Mouse (Mus musculus): ENCODE measurements around the gene Thbs3. TPM values are rescaled to one million over a fixed set of nuclear protein-coding genes. Genes with fewer than 3 reads are reported as not detected.
A peak's percentile ranks its signal among the peaks of the same experiment; 100 is the strongest.

Thbs3 gene
- 94.0 and 116 TPM in 2 replicates for polyA plus RNA-seq (2015; fragmentation: Nextera tagmentation; extraction: Ambion mirVana)

DNA sequence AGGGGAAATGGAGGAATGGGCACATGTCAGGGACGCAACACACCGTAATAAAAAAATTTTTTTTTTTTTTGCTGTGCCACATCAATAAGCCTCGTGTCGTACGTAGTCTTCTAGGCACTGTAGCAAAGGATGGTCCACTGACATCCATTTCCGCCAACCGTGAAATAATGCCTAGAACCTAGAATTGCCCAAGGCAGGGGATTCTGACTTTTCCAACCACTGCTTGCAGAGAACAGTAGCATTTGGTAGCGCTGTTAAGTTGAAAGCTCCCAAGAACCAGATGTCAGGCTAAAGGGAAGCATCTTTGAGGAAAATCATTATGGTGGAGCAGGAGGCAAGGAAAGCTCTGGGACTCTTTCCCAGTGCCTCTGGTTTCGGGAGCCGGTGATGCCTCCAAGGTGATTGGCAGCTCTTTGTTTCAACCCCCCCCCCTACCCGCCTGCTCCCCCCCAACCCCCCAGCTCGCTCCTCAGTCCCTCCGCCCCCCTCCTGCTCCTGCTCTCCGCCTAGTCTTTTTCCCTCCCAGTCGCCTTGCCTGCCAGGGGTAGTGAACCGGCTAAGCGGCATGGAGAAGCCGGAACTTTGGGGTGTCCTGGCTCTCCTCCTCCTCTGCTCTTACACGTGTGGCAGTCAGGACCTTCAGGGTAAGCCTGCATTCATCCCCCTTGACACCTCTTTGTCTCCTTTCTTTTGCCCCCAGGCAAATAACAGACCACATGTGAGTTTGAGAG is at the start of gene Thbs3:
TSS of gene Thbs3 (plus strand) at position 500 of the 731 bp plus-strand sequence.
- peak within 1 kb of the TSS; percentile 68 for H3K4me2 ChIP-seq
- WGBS = under 1% methylated on average over 17 of the region's 19 CpGs
- H3K4me3 ChIP-seq = peak within 1 kb of the TSS; percentile 73
- no peaks in the 10 kb centered on the region for H3K27me3 ChIP-seq
- no peak for ATAC-seq (ENCODE audit: insufficient number of reproducible peaks, low FRiP score, low TSS enrichment, low read depth)
- peak within 1 kb of the TSS; percentile 96 for H3K27ac ChIP-seq
- H3K9me3 ChIP-seq = no peaks in the 10 kb centered on the region
- peak within 1 kb of the TSS; percentile 61 for H3K9ac ChIP-seq
- H3K4me1 ChIP-seq = peaks cover 45% of the 10 kb centered on the region
- peaks cover 22% of the 10 kb centered on the region for H3K36me3 ChIP-seq

DNA sequence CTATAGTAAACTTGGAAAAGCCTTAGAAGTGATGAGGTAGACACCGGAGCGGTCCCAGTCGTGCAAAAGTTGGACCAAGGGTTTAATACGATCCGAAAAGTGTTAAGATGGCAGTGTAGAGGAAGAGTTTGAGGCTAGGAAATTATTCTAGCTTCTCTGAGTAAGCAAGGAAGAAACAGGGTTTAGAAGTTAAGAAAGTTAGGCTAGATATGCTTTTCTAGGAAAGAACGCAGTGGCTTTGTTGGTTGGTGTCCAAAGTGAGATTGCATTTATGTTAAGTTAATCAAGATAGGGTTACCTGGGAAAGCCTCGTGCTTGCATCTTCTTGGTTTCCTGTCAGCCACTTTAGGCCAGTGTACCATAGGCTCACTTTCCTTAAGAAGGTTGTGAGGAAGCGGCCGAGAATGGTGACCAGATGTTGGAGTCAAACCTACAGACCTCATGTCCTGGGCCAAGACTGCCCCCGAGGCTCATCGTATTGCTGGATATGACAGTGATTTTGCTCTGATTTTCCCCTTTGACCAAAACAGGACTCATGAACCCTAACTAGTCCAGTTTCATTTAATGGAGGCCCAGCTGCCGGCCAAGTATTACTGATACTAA is 49.6 kb upstream of the Thbs3 start:
- 12% methylated on average over 12 of the region's 12 CpGs for WGBS
- ATAC-seq (ENCODE audit: insufficient number of reproducible peaks, low FRiP score, low TSS enrichment, low read depth) = no peak
- Histone ChIP-seq H3K4me2 (peak overlapping the region; percentile 66), H3K9me3 (no peaks in the 10 kb centered on the region), H3K27ac (peak overlapping the region; percentile 98), H3K36me3 (peaks cover 40% of the 10 kb centered on the region), H3K9ac (peak overlapping the region; percentile 89), H3K27me3 (no peaks in the 10 kb centered on the region), H3K4me3 (peak overlapping the region; percentile 89), H3K4me1 (peaks cover 22% of the 10 kb centered on the region)

DNA sequence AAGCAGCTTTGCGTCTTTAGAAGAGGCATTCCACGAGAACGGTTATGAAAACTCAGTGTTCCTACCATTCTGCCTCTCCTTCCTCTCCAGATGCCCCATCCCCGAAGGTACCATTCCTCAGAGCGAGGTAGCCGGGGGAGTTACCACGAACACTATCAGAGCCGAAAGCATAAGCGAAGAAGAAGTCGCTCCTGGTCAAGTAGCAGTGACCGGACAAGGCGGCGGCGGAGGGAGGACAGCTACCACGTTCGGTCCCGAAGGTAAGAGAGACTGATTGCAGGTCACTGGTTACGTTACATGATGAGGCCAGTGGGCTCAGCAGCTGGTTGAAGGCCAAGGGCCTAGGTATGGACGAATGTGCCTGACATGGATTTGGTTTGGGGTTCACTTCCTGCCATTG is 48.0 kb upstream of the Thbs3 start:
- Histone ChIP-seq H3K36me3 (peaks cover 53% of the 10 kb centered on the region), H3K27me3 (no peaks in the 10 kb centered on the region)
- no peak for ATAC-seq (ENCODE audit: insufficient number of reproducible peaks, low FRiP score, low TSS enrichment, low read depth)

DNA sequence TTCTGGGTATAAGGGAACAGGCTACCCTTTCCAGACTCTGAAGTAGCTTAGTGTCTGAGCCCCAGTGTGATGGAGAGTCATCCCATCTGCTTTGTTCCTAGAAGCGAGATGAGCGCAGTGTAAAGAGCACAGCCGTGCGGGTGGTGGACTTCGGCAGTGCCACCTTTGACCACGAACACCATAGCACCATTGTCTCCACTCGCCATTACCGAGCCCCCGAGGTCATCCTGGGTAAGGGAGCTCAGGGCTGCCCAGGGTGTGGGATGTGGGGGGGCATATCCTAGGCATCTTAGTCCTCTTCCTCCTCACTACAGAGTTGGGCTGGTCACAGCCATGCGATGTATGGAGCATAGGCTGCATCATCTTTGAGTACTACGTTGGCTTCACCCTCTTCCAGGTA is 40.1 kb upstream of the Thbs3 start:
- Histone ChIP-seq H3K36me3 (peaks cover 73% of the 10 kb centered on the region), H3K9ac (no peak overlapping the region)
- ATAC-seq (ENCODE audit: insufficient number of reproducible peaks, low FRiP score, low TSS enrichment, low read depth) = no peak

More for the DNA sequence above, 48.0 kb upstream of the Thbs3 start:
- no peak overlapping the region for H3K9ac ChIP-seq
- H3K27ac ChIP-seq = no peak overlapping the region
- no peak overlapping the region for H3K4me3 ChIP-seq
- WGBS = 89% methylated on average over 19 of the region's 19 CpGs
- H3K4me2 ChIP-seq = no peak overlapping the region
- no peaks in the 10 kb centered on the region for H3K9me3 ChIP-seq
- peaks cover 21% of the 10 kb centered on the region for H3K4me1 ChIP-seq

DNA sequence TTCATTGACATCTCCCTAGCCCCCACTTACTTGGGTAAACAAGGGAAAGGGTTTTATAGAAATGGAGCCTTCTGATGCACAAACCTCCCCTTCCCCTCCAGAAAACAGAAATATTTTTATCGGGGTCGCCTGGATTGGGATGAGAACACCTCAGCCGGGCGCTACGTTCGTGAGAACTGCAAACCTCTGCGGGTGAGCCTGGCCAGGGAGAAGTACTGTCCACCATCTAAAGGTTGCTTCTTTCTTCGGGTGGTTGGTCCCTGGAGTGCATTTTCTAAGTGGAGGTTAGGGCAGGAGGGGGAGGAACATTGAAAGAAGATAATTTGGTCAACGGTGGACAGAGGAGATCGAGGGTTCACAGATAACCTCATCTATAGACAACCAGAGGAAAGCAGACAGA is 39.4 kb upstream of the Thbs3 start:
- no peak overlapping the region for H3K27ac ChIP-seq
- peaks cover 16% of the 10 kb centered on the region for H3K4me1 ChIP-seq
- H3K9ac ChIP-seq = no peak overlapping the region
- H3K9me3 ChIP-seq = no peaks in the 10 kb centered on the region
- WGBS = 90% methylated on average over 10 of the region's 10 CpGs
- H3K36me3 ChIP-seq = peaks cover 73% of the 10 kb centered on the region
- H3K4me2 ChIP-seq = no peak overlapping the region
- H3K4me3 ChIP-seq = no peak overlapping the region
- ATAC-seq (ENCODE audit: insufficient number of reproducible peaks, low FRiP score, low TSS enrichment, low read depth) = no peak
- no peaks in the 10 kb centered on the region for H3K27me3 ChIP-seq

More for the DNA sequence above, 40.1 kb upstream of the Thbs3 start:
- Histone ChIP-seq H3K27me3 (no peaks in the 10 kb centered on the region), H3K4me2 (no peak overlapping the region), H3K4me1 (peaks cover 16% of the 10 kb centered on the region), H3K27ac (no peak overlapping the region), H3K4me3 (no peak overlapping the region), H3K9me3 (no peaks in the 10 kb centered on the region)
- 94% methylated on average over 11 of the region's 11 CpGs for WGBS

DNA sequence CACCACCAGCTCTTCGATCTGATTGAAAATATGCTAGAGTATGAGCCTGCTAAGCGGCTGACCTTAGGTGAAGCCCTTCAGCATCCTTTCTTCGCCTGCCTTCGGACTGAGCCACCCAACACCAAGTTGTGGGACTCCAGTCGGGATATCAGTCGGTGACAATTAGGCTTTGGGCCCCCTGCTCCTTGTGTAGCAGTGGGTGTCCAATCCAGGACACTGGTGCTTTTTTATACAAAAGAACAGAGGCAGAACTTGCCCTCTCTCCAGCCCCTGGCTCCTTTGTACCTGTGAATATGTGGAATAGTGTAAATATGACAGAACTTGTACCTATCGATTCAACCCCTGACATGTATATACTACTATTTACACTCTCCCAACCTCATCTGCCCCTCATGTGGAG is 38.6 kb upstream of the Thbs3 start:
- H3K4me2 ChIP-seq = no peak overlapping the region
- 83% methylated on average over 7 of the region's 7 CpGs for WGBS
- no peaks in the 10 kb centered on the region for H3K27me3 ChIP-seq
- H3K4me3 ChIP-seq = no peak overlapping the region
- no peak for ATAC-seq (ENCODE audit: insufficient number of reproducible peaks, low FRiP score, low TSS enrichment, low read depth)
- no peaks in the 10 kb centered on the region for H3K9me3 ChIP-seq
- H3K36me3 ChIP-seq = peaks cover 74% of the 10 kb centered on the region
- no peak overlapping the region for H3K27ac ChIP-seq
- peaks cover 16% of the 10 kb centered on the region for H3K4me1 ChIP-seq
- no peak overlapping the region for H3K9ac ChIP-seq

DNA sequence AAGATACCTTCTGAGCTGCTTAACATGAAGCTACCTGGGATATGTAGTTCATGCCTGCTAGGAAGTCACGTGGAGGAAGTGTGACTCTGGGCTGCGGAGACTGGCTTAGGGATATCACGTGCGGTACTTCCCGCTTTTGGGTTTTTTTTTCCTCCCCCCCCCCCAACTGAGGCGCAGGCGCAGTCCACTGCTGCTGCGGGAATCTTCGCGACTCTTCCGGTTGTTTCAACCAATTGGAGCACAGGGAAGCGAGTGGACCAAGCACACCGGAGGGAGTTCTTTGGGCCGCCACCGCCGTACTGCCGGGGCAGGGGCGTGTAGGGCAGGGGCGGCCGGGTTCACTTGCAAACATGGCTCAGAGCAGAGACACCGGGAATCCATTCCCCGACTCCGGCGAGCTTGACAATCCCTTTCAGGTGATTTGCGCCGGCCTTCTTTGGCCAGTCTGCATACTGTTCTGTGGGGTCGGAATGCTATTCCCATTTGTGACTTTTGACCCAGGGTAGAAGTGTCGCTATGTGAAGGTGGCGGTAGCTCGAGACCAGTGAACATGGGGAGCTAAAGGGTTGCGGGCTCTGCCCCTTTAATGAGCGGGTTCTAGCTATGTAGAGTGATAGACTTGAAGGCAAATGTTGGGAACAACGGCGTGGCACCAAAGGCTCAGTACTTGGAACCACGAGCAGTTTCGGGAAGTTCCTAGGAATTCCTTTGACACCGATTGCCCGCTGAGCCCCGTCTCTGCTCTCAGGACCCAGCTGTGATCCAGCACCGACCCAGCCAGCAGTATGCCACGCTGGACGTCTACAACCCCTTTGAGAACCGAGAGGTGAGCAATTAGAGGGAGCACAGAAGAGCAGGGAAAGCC is 37.5 kb upstream of the Thbs3 start, which contains the start of gene Scamp3:
TSS of gene Scamp3 (plus strand) at position 232 of the 865 bp plus-strand sequence.
- peak within 1 kb of the TSS; percentile 79 for H3K4me3 ChIP-seq
- peak within 1 kb of the TSS; percentile 81 for H3K4me2 ChIP-seq
- peaks cover 16% of the 10 kb centered on the region for H3K4me1 ChIP-seq
- WGBS = under 1% methylated on average over 43 of the region's 43 CpGs
- peak within 1 kb of the TSS; percentile 86 for H3K27ac ChIP-seq
- peaks cover 75% of the 10 kb centered on the region for H3K36me3 ChIP-seq
- no peaks in the 10 kb centered on the region for H3K27me3 ChIP-seq
- H3K9me3 ChIP-seq = no peaks in the 10 kb centered on the region
- peak within 1 kb of the TSS; percentile 85 for H3K9ac ChIP-seq
- peak; percentile 91 for ATAC-seq (ENCODE audit: insufficient number of reproducible peaks, low FRiP score, low TSS enrichment, low read depth)

DNA sequence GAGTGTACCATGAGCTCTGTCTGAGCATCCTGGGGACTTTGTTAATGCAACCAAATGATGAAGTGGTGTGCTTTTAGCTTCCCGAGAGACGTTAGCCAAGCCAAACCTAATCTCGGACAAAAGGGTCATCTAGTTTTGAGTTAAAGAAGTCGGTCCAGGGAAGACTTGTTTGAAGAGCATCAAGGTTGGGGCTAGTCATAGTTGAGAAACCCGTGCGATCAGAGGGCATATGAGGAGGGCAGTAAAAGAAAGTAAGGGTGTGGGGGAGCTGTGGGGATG is 36.9 kb upstream of the Thbs3 start:
- Histone ChIP-seq H3K9me3 (no peaks in the 10 kb centered on the region), H3K4me1 (peaks cover 20% of the 10 kb centered on the region), H3K4me3 (peak overlapping the region; percentile 79), H3K4me2 (peak overlapping the region; percentile 81), H3K9ac (peak overlapping the region; percentile 85), H3K27me3 (no peaks in the 10 kb centered on the region), H3K36me3 (peaks cover 69% of the 10 kb centered on the region), H3K27ac (peak overlapping the region; percentile 86)
- WGBS = 6% methylated on average over 6 of the region's 6 CpGs
- no peak for ATAC-seq (ENCODE audit: insufficient number of reproducible peaks, low FRiP score, low TSS enrichment, low read depth)

DNA sequence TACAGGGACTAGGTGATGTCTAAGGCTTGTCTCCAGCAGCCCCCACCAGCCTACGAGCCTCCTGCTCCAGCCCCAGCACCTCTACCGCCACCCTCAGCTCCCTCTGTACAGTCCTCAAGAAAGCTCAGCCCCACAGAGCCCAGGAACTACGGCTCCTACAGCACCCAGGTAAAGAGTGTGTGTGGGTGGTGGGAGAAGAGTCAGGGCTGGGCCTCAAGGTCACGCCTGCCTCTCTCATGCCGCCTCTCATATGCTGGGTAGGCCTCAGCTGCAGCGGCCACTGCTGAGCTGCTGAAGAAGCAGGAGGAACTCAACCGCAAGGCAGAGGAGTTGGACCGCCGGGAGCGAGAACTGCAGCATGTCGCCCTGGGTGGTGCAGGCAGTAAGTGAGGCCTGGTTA is 35.9 kb upstream of the Thbs3 start:
- Histone ChIP-seq H3K9ac (peak overlapping the region; percentile 17; the same call in 1 of the 2 replicates), H3K27me3 (no peaks in the 10 kb centered on the region), H3K4me3 (no peak overlapping the region), H3K4me2 (0 out of 2 replicates have a peak overlapping the region, but pooled peaks have one; percentile 81), H3K27ac (no peak overlapping the region), H3K4me1 (peaks cover 28% of the 10 kb centered on the region), H3K9me3 (no peaks in the 10 kb centered on the region), H3K36me3 (peaks cover 59% of the 10 kb centered on the region)
- no peak for ATAC-seq (ENCODE audit: insufficient number of reproducible peaks, low FRiP score, low TSS enrichment, low read depth)
- 91% methylated on average over 11 of the region's 11 CpGs for WGBS

DNA sequence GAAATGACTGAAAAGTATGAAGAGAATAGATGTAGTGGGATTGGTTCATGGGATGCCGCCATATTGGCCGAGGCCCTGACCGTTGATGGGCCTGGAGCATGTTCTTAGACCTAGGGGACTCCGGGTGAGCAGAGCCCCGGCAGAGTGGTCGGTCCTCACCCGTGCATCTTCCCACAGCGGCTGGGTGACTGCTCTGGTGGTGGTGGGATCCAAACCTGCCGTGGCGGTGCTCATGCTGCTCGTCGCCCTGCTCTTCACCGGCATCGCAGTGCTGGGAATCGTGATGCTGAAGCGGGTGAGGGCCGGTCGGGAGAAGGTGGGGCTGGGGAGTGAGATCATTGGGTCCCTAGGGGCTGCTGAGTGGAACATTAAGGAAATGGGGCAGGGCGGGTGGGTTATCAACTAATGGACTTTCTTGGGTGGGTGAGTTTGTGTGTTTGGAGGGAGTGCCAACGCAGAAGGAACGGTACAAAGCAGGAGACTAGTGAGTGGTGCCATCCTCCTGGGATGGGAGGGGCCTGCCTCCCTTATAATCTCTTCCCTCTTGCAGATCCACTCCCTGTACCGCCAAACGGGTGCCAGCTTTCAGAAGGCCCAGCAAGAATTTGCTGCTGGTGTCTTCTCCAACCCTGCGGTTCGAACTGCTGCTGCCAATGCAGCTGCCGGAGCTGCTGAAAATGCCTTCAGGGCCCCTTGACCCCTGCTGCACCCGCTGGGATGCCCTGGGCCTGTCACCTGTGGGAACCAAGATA is 33.1 kb upstream of the Thbs3 start:
- no peak for ATAC-seq (ENCODE audit: insufficient number of reproducible peaks, low FRiP score, low TSS enrichment, low read depth)
- H3K4me1 ChIP-seq = peaks cover 46% of the 10 kb centered on the region
- H3K9me3 ChIP-seq = no peaks in the 10 kb centered on the region
- peaks cover 41% of the 10 kb centered on the region for H3K36me3 ChIP-seq
- peak overlapping the region; percentile 87 for H3K27ac ChIP-seq
- H3K4me3 ChIP-seq = no peak overlapping the region
- H3K4me2 ChIP-seq = no peak overlapping the region
- 91% methylated on average over 27 of the region's 27 CpGs for WGBS
- H3K9ac ChIP-seq = no peak overlapping the region
- H3K27me3 ChIP-seq = no peaks in the 10 kb centered on the region

DNA sequence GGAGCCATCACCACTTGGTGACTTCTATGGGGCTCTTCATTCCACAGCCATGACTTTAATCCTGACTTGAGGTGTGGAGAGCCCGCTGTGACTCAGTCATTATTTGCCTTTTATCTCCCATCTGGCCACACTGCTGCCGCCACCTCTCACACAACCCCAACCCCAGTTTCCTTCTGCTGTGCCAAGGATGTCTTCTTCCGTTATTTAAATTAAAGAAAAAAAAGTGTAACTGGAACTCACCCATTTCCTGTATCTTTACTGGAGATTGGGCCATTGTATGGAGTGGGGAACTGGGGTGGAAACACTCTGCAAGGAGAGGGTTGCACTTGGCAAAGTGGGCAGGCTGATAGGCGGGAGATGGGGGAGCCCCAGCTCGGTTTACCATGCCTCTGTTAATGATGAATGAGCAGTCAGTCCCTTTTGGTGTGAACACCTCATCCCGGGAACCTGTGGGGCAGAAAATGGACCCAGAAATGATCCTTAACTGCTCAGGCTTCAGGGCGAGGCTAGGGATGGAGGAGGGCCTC is 32.4 kb upstream of the Thbs3 start:
- WGBS = 47% methylated on average over 7 of the region's 7 CpGs
- ATAC-seq (ENCODE audit: insufficient number of reproducible peaks, low FRiP score, low TSS enrichment, low read depth) = no peak
- H3K36me3 ChIP-seq = peaks cover 48% of the 10 kb centered on the region

More for the DNA sequence above, 32.4 kb upstream of the Thbs3 start:
- Histone ChIP-seq H3K27me3 (no peaks in the 10 kb centered on the region), H3K9me3 (no peaks in the 10 kb centered on the region), H3K4me2 (peak overlapping the region; percentile 90), H3K4me1 (peaks cover 46% of the 10 kb centered on the region), H3K4me3 (peak overlapping the region; percentile 69), H3K9ac (no peak overlapping the region), H3K27ac (peak overlapping the region; percentile 87)

All from limb, embryonic 15.5 days (tissue).